9 mouse cellular contexts compared by ENCODE assay signal in genomic region chrX:11802074-11802899, GRCm38 (mm10).
DNase-seq lines count a peak whose midpoint lies in the region; ATAC-seq and TF ChIP-seq lines count a peak whose summit lies in the region.
"Had no signal": no experiment of that assay in that cellular context is flagged by ENCODE, and none has a peak within 500 bp of the region (broad histone marks: within the 10 kb centered on the region; RNA-seq: fewer than 3 reads in every experiment).

No protein-coding gene starts in this region.

- no peak for TF ChIP-seq POLR2A in kidney, adult 2 months (IDR thresholded peaks at IDR 0.05; ENCODE audit: low read depth, low read length)

- H3K36me3 ChIP-seq in limb, embryonic 13.5 days: no peaks in the 10 kb centered on the region
- no peaks in the 10 kb centered on the region for H3K36me3 ChIP-seq in limb, embryonic 10.5 days
- H3K36me3 ChIP-seq in kidney, adult 2 months (ENCODE audit: control insufficient read depth, insufficient read depth, low read length): no peaks in the 10 kb centered on the region

- WGBS in limb, embryonic 13.5 days: 48% methylated on average over 8 of the region's 8 CpGs
- WGBS in limb, embryonic 10.5 days: 50% methylated on average over 8 of the region's 8 CpGs
- 77% methylated on average over 8 of the region's 8 CpGs for WGBS in kidney, adult 2 months

- no peak overlapping the region for H3K4me2 ChIP-seq in limb, embryonic 13.5 days (replicated peaks)

- peaks cover 32% of the 10 kb centered on the region for H3K4me1 ChIP-seq in limb, embryonic 13.5 days
- H3K4me1 ChIP-seq in limb, embryonic 10.5 days: peaks cover 44% of the 10 kb centered on the region
- H3K4me1 ChIP-seq in kidney, adult 2 months (ENCODE audit: control insufficient read depth, insufficient read depth, low read length): no peaks in the 10 kb centered on the region

- peak; percentile 39 to 55 for DNase-seq in cerebellum, adult 18-20 months
- DNase-seq in cerebellum, adult 11 months: no peak
- no peak for DNase-seq in limb, embryonic 10.5 days (ENCODE audit: low spot score)
- DNase-seq in cerebellum, postnatal 10 days: peak; percentile 80 to 87
- no peak for DNase-seq in kidney, adult 2 months
- DNase-seq in left cerebral cortex, adult 11 months (ENCODE audit: low spot score): no peak
- DNase-seq: kidney, postnatal 14 days had no signal

- H3K9me3 ChIP-seq in limb, embryonic 13.5 days: no peaks in the 10 kb centered on the region
- H3K9me3 ChIP-seq in limb, embryonic 10.5 days (replicated peaks): no peaks in the 10 kb centered on the region

- H3K27me3 ChIP-seq in limb, embryonic 13.5 days: peaks cover 69% of the 10 kb centered on the region
- H3K27me3 ChIP-seq in limb, embryonic 10.5 days (ENCODE audit: low read depth, poor library complexity, severe bottlenecking): peaks cover 100% of the 10 kb centered on the region
- no peaks in the 10 kb centered on the region for H3K27me3 ChIP-seq in kidney, adult 2 months (replicated peaks; ENCODE audit: control insufficient read depth, insufficient read depth, low read length)

- peak overlapping the region; percentile 28; the same call in 1 of the 2 replicates for H3K27ac ChIP-seq in limb, embryonic 13.5 days
- no peak overlapping the region for H3K27ac ChIP-seq in limb, embryonic 10.5 days
- no peak overlapping the region for H3K27ac ChIP-seq in kidney, adult 2 months (ENCODE audit: insufficient read depth, low read depth, low read length)

- peak; percentile 45; the same call in 1 of the 2 replicates for ATAC-seq in limb, embryonic 13.5 days (ENCODE audit: low FRiP score, low read depth)
- ATAC-seq in megakaryocyte progenitor cell, adult 5-6 weeks (replicated peaks; ENCODE audit: poor library complexity): peak; percentile 70

- H3K4me3 ChIP-seq in limb, embryonic 13.5 days: no peak overlapping the region
- H3K4me3 ChIP-seq in limb, embryonic 10.5 days: no peak overlapping the region
- no peak overlapping the region for H3K4me3 ChIP-seq in kidney, adult 2 months (ENCODE audit: insufficient read depth, low read depth, low read length)

- H3K9ac ChIP-seq in limb, embryonic 13.5 days: no peak overlapping the region

- no peak for TF ChIP-seq CTCF in kidney, adult 2 months (conservative IDR thresholded peaks at IDR 0.05; ENCODE audit: insufficient read depth, insufficient read length, low read depth, low read length)

Comparison
In these comparisons a context has a peak if more than half of its experiments do, and no peak if none do; other contexts are left out.
1. DNase-seq: peak in cerebellum, adult 18-20 months (2 of 2) and cerebellum, postnatal 10 days (2 of 2); none in cerebellum, adult 11 months (single experiment), limb, embryonic 10.5 days (single experiment), kidney, adult 2 months (single experiment) and left cerebral cortex, adult 11 months (single experiment).